Comparison of ENCODE assay signal across 14 mouse cellular contexts in the genomic region with DNA sequence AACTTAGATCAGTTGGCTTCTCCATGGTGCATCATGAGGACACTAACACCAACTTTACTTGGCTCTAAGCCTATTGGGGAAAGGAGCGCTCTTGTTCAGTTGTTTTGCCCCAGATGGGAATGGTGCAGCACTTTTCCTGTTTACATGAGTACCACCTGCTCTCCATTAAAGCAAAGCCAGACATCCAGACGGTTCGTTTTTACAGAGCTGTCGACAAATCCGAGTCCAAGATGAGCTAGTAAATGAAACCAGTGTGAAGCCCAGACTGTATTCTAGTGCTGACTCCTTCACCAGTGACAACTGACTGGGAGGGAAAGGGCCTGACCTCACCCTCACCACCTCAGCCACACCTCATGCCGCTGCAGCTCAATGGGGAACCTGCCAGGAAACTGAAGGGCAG. TPM values are rescaled to one million over a fixed set of nuclear protein-coding genes. Genes with fewer than 3 reads are reported as not detected.
DNase-seq lines count a peak whose midpoint lies in the region; ATAC-seq and TF ChIP-seq lines count a peak whose summit lies in the region.
"Had no signal": no experiment of that assay in that cellular context is flagged by ENCODE, and none has a peak within 500 bp of the region (broad histone marks: within the 10 kb centered on the region; RNA-seq: fewer than 3 reads in every experiment).

No protein-coding gene starts in this region.

- H3K4me1 ChIP-seq in embryonic facial prominence, embryonic 11.5 days (ENCODE audit: control insufficient read depth, insufficient read depth, low read length), result no peaks in the 10 kb centered on the region
- H3K4me1 ChIP-seq in embryonic facial prominence, embryonic 10.5 days, result peaks cover 12% of the 10 kb centered on the region
- H3K4me1 ChIP-seq in liver, adult 2 months (ENCODE audit: control insufficient read depth, insufficient read depth, low read length), result peaks cover 2% of the 10 kb centered on the region; the same call in 1 of the 2 replicates
- no peaks in the 10 kb centered on the region for H3K4me1 ChIP-seq in liver, postnatal 0 days (ENCODE audit: insufficient read depth)
- 0 out of 2 replicates have a peak, but pooled peaks cover 6% of the 10 kb centered on the region for H3K4me1 ChIP-seq in intestine, embryonic 16.5 days (ENCODE audit: control insufficient read depth, insufficient read depth, low read length)
- H3K4me1 ChIP-seq in stomach, postnatal 0 days (replicated peaks; ENCODE audit: control insufficient read depth, insufficient read depth), result no peaks in the 10 kb centered on the region
- no peaks in the 10 kb centered on the region for H3K4me1 ChIP-seq in midbrain, embryonic 15.5 days
- H3K4me1 ChIP-seq: liver, embryonic 12.5 days; neural tube, embryonic 12.5 days had no signal

- no peaks in the 10 kb centered on the region for H3K79me2 ChIP-seq in liver, adult 2 months (ENCODE audit: control insufficient read depth, insufficient read depth, low read length)

- H3K27ac ChIP-seq in embryonic facial prominence, embryonic 11.5 days (replicated peaks; ENCODE audit: low read depth, low read length), result no peak overlapping the region
- no peak overlapping the region for H3K27ac ChIP-seq in embryonic facial prominence, embryonic 10.5 days (replicated peaks)
- no peak overlapping the region for H3K27ac ChIP-seq in liver, adult 2 months (replicated peaks; ENCODE audit: insufficient read depth, low read depth, low read length)
- no peak overlapping the region for H3K27ac ChIP-seq in liver, postnatal 0 days (ENCODE audit: low read depth)
- H3K27ac ChIP-seq in intestine, embryonic 16.5 days (ENCODE audit: low read length), result no peak overlapping the region
- no peak overlapping the region for H3K27ac ChIP-seq in stomach, postnatal 0 days (replicated peaks)
- no peak overlapping the region for H3K27ac ChIP-seq in midbrain, embryonic 15.5 days
- H3K27ac ChIP-seq: heart, embryonic 13.5 days; hindbrain, postnatal 0 days; liver, embryonic 12.5 days; neural tube, embryonic 12.5 days had no signal

- DNase-seq in embryonic facial prominence, embryonic 11.5 days (ENCODE audit: low spot score), result peak; percentile 55
- DNase-seq in embryonic facial prominence, embryonic 10.5 days (ENCODE audit: low spot score), result no peak
- peak; percentile 64 for DNase-seq in liver, adult 2 months (ENCODE audit: extremely low read depth, low read depth, low spot score)
- no peak for DNase-seq in liver, postnatal 0 days
- no peak for DNase-seq in stomach, postnatal 0 days (ENCODE audit: low spot score)
- no peak for DNase-seq in spleen, postnatal 36 days (ENCODE audit: low spot score in 2 of 2)

- H3K4me3 ChIP-seq in embryonic facial prominence, embryonic 11.5 days (ENCODE audit: low read depth, low read length), result no peak overlapping the region
- H3K4me3 ChIP-seq in embryonic facial prominence, embryonic 10.5 days, result no peak overlapping the region
- no peak overlapping the region for H3K4me3 ChIP-seq in liver, adult 2 months (ENCODE audit: insufficient read depth, low read depth, low read length)
- H3K4me3 ChIP-seq in liver, postnatal 0 days (ENCODE audit: low read depth, low read length), result no peak overlapping the region
- H3K4me3 ChIP-seq in intestine, embryonic 16.5 days (ENCODE audit: low read length), result no peak overlapping the region
- no peak overlapping the region for H3K4me3 ChIP-seq in stomach, postnatal 0 days (ENCODE audit: low read depth, low read length)
- no peak overlapping the region for H3K4me3 ChIP-seq in midbrain, embryonic 15.5 days
- H3K4me3 ChIP-seq: heart, embryonic 13.5 days; liver, embryonic 12.5 days; megakaryocyte, embryonic 14.5 days; neural tube, embryonic 12.5 days had no signal

- H3K9me3 ChIP-seq in embryonic facial prominence, embryonic 11.5 days (replicated peaks; ENCODE audit: control insufficient read depth, low read length), result no peaks in the 10 kb centered on the region
- no peaks in the 10 kb centered on the region for H3K9me3 ChIP-seq in embryonic facial prominence, embryonic 10.5 days
- H3K9me3 ChIP-seq in liver, postnatal 0 days (ENCODE audit: low read length), result no peaks in the 10 kb centered on the region
- no peaks in the 10 kb centered on the region for H3K9me3 ChIP-seq in intestine, embryonic 16.5 days (ENCODE audit: control insufficient read depth, low read length)
- no peaks in the 10 kb centered on the region for H3K9me3 ChIP-seq in stomach, postnatal 0 days (ENCODE audit: control insufficient read depth, low read length)
- H3K9me3 ChIP-seq in midbrain, embryonic 15.5 days, result no peaks in the 10 kb centered on the region
- H3K9me3 ChIP-seq: G1E; heart, embryonic 13.5 days; liver, embryonic 12.5 days; megakaryocyte, embryonic 14.5 days; neural tube, embryonic 12.5 days had no signal

- WGBS in embryonic facial prominence, embryonic 11.5 days, result 29% methylated on average over 6 of the region's 6 CpGs
- WGBS in embryonic facial prominence, embryonic 10.5 days, result 43% methylated on average over 6 of the region's 6 CpGs
- WGBS in liver, adult 2 months, result 51% methylated on average over 6 of the region's 6 CpGs
- WGBS in liver, postnatal 0 days (ENCODE audit: insufficient replicate concordance), result 61% methylated on average over 6 of the region's 6 CpGs
- 32% methylated on average over 6 of the region's 6 CpGs for WGBS in intestine, embryonic 16.5 days
- whole genome bisulfite sequencing in stomach, postnatal 0 days, result 25% methylated on average over 6 of the region's 6 CpGs
- 71% methylated on average over 6 of the region's 6 CpGs for WGBS in midbrain, embryonic 15.5 days

- TF ChIP-seq POLR2A in liver, adult 2 months (IDR thresholded peaks at IDR 0.05; ENCODE audit: extremely low read depth, insufficient read depth, low read length), result no peak

- ATAC-seq in embryonic facial prominence, embryonic 11.5 days (replicated peaks; ENCODE audit: insufficient number of reproducible peaks, low FRiP score, low TSS enrichment, low read depth), result no peak
- ATAC-seq in liver, postnatal 0 days, result no peak
- peak; percentile 32; the same call in 1 of the 2 replicates for ATAC-seq in intestine, embryonic 16.5 days
- ATAC-seq in stomach, postnatal 0 days (ENCODE audit: low FRiP score, low TSS enrichment), result peak; percentile 13; the same call in 1 of the 2 replicates
- no peak for ATAC-seq in midbrain, embryonic 15.5 days (replicated peaks)
- ATAC-seq: hindbrain, postnatal 0 days; liver, embryonic 12.5 days had no signal

- H3K27me3 ChIP-seq in embryonic facial prominence, embryonic 11.5 days (ENCODE audit: control insufficient read depth, insufficient read depth, low read length), result no peaks in the 10 kb centered on the region
- H3K27me3 ChIP-seq in embryonic facial prominence, embryonic 10.5 days (replicated peaks; ENCODE audit: low read depth, poor library complexity, severe bottlenecking), result no peaks in the 10 kb centered on the region
- H3K27me3 ChIP-seq in liver, adult 2 months (ENCODE audit: control insufficient read depth, insufficient read depth, low read length), result no peaks in the 10 kb centered on the region
- H3K27me3 ChIP-seq in liver, postnatal 0 days (ENCODE audit: insufficient read depth, low read length), result no peaks in the 10 kb centered on the region
- no peaks in the 10 kb centered on the region for H3K27me3 ChIP-seq in intestine, embryonic 16.5 days (replicated peaks; ENCODE audit: control insufficient read depth, insufficient read depth, low read length)
- no peaks in the 10 kb centered on the region for H3K27me3 ChIP-seq in stomach, postnatal 0 days (ENCODE audit: control insufficient read depth, insufficient read depth, low read length)
- no peaks in the 10 kb centered on the region for H3K27me3 ChIP-seq in midbrain, embryonic 15.5 days (replicated peaks)
- H3K27me3 ChIP-seq: heart, embryonic 13.5 days; liver, embryonic 12.5 days; megakaryocyte, embryonic 14.5 days; neural tube, embryonic 12.5 days had no signal

- H3K4me2 ChIP-seq in embryonic facial prominence, embryonic 11.5 days (ENCODE audit: low read depth, low read length), result no peak overlapping the region
- H3K4me2 ChIP-seq in liver, postnatal 0 days (ENCODE audit: low read depth, low read length), result no peak overlapping the region
- no peak overlapping the region for H3K4me2 ChIP-seq in intestine, embryonic 16.5 days (ENCODE audit: low read depth, low read length)
- H3K4me2 ChIP-seq in stomach, postnatal 0 days (replicated peaks; ENCODE audit: low read depth), result no peak overlapping the region
- H3K4me2 ChIP-seq in midbrain, embryonic 15.5 days, result no peak overlapping the region
- H3K4me2 ChIP-seq: heart, embryonic 13.5 days; liver, embryonic 12.5 days; neural tube, embryonic 12.5 days had no signal

- no peak for TF ChIP-seq EP300 in liver, postnatal 0 days (IDR thresholded peaks at IDR 0.05; ENCODE audit: low read depth)
- no peak for TF ChIP-seq EP300 in stomach, postnatal 0 days (optimal IDR thresholded peaks at IDR 0.05)

- peaks cover 23% of the 10 kb centered on the region for H3K36me3 ChIP-seq in embryonic facial prominence, embryonic 11.5 days (replicated peaks; ENCODE audit: control insufficient read depth, insufficient read depth, low read depth, low read length)
- H3K36me3 ChIP-seq in embryonic facial prominence, embryonic 10.5 days (replicated peaks), result peaks cover 48% of the 10 kb centered on the region
- peaks cover 21% of the 10 kb centered on the region for H3K36me3 ChIP-seq in liver, adult 2 months (ENCODE audit: control insufficient read depth, insufficient read depth, low read length)
- peaks cover 36% of the 10 kb centered on the region for H3K36me3 ChIP-seq in liver, postnatal 0 days (replicated peaks; ENCODE audit: insufficient read depth, low read length)
- H3K36me3 ChIP-seq in intestine, embryonic 16.5 days (ENCODE audit: control insufficient read depth, insufficient read depth, low read length), result peaks cover 30% of the 10 kb centered on the region
- H3K36me3 ChIP-seq in stomach, postnatal 0 days (ENCODE audit: control insufficient read depth, insufficient read depth, low read length), result peaks cover 23% of the 10 kb centered on the region
- H3K36me3 ChIP-seq in midbrain, embryonic 15.5 days (replicated peaks), result peaks cover 42% of the 10 kb centered on the region

- no peak for TF ChIP-seq CTCF in liver, adult 2 months (IDR thresholded peaks at IDR 0.05; ENCODE audit: low read depth, low read length)
- no peak for TF ChIP-seq CTCF in liver, postnatal 0 days (IDR thresholded peaks at IDR 0.05; ENCODE audit: low read depth)
- no peak for TF ChIP-seq CTCF in stomach, postnatal 0 days (IDR thresholded peaks at IDR 0.05; ENCODE audit: low read depth)

- no peak overlapping the region for H3K9ac ChIP-seq in embryonic facial prominence, embryonic 11.5 days (replicated peaks; ENCODE audit: low read length)
- no peak overlapping the region for H3K9ac ChIP-seq in liver, adult 2 months (ENCODE audit: low read depth, low read length)
- no peak overlapping the region for H3K9ac ChIP-seq in liver, postnatal 0 days (replicated peaks)
- no peak overlapping the region for H3K9ac ChIP-seq in intestine, embryonic 16.5 days (ENCODE audit: low read depth, low read length)
- H3K9ac ChIP-seq in stomach, postnatal 0 days (ENCODE audit: low read length), result no peak overlapping the region
- H3K9ac ChIP-seq in midbrain, embryonic 15.5 days, result no peak overlapping the region
- H3K9ac ChIP-seq: heart, embryonic 13.5 days; liver, embryonic 12.5 days; neural tube, embryonic 12.5 days had no signal

RNA-seq across cellular contexts. Expression of a gene that starts 9.9 kb away (rescaled TPM):
- polyA plus RNA-seq in embryonic facial prominence, embryonic 11.5 days (2014; fragmentation: Nextera tagmentation; extraction: Ambion mirVana), result 31.5 and 33.0 TPM in 2 replicates
- 21.8 and 26.9 TPM in 2 replicates for polyA plus RNA-seq in embryonic facial prominence, embryonic 10.5 days (2016; fragmentation: Nextera tagmentation; extraction: Ambion mirVana)
- total RNA-seq in liver, adult 2 months (2014; rRNA removed), result 2.7 and 4.6 TPM in 2 replicates
- polyA plus RNA-seq in liver, adult 2 months (2012; rRNA removed), result 4.3 and 7.5 TPM in 2 replicates
- polyA plus RNA-seq in liver, postnatal 0 days (2015; fragmentation: Nextera tagmentation; extraction: Ambion mirVana), result 3.1 and 3.2 TPM in 2 replicates
- polyA plus RNA-seq in intestine, embryonic 16.5 days (2015; fragmentation: Nextera tagmentation; extraction: Ambion mirVana), result 13.9 and 16.3 TPM in 2 replicates
- 6.9 and 9.1 TPM in 2 replicates for polyA plus RNA-seq in stomach, postnatal 0 days (2015; fragmentation: Nextera tagmentation; extraction: Ambion mirVana)
- 25.2 and 32.3 TPM in 2 replicates for polyA plus RNA-seq in midbrain, embryonic 15.5 days (2015; fragmentation: Nextera tagmentation; extraction: Ambion mirVana)

RNA-seq across cellular contexts. Expression of a gene that starts 10.8 kb away (rescaled TPM):
- polyA plus RNA-seq in embryonic facial prominence, embryonic 11.5 days (2014; fragmentation: Nextera tagmentation; extraction: Ambion mirVana), result 37.5 and 42.3 TPM in 2 replicates
- 68.7 and 71.1 TPM in 2 replicates for polyA plus RNA-seq in embryonic facial prominence, embryonic 10.5 days (2016; fragmentation: Nextera tagmentation; extraction: Ambion mirVana)
- total RNA-seq in liver, adult 2 months (2014; rRNA removed), result 27.9 and 35.1 TPM in 2 replicates
- polyA plus RNA-seq in liver, adult 2 months (2012; rRNA removed), result 62.4 and 89.2 TPM in 2 replicates
- 32.1 and 33.0 TPM in 2 replicates for polyA plus RNA-seq in liver, postnatal 0 days (2015; fragmentation: Nextera tagmentation; extraction: Ambion mirVana)
- 76.5 and 81.0 TPM in 2 replicates for polyA plus RNA-seq in intestine, embryonic 16.5 days (2015; fragmentation: Nextera tagmentation; extraction: Ambion mirVana)
- 57.3 and 58.7 TPM in 2 replicates for polyA plus RNA-seq in stomach, postnatal 0 days (2015; fragmentation: Nextera tagmentation; extraction: Ambion mirVana)
- polyA plus RNA-seq in midbrain, embryonic 15.5 days (2015; fragmentation: Nextera tagmentation; extraction: Ambion mirVana), result 68.8 and 72.7 TPM in 2 replicates

RNA-seq across cellular contexts. Expression of a gene that starts 29.0 kb away (rescaled TPM):
- 347 and 379 TPM in 2 replicates for polyA plus RNA-seq in embryonic facial prominence, embryonic 11.5 days (2014; fragmentation: Nextera tagmentation; extraction: Ambion mirVana)
- polyA plus RNA-seq in embryonic facial prominence, embryonic 10.5 days (2016; fragmentation: Nextera tagmentation; extraction: Ambion mirVana), result 399 and 407 TPM in 2 replicates
- 76.2 and 88.6 TPM in 2 replicates for total RNA-seq in liver, adult 2 months (2014; rRNA removed)
- 167 and 196 TPM in 2 replicates for polyA plus RNA-seq in liver, adult 2 months (2012; rRNA removed)
- 263 and 277 TPM in 2 replicates for polyA plus RNA-seq in liver, postnatal 0 days (2015; fragmentation: Nextera tagmentation; extraction: Ambion mirVana)
- 459 and 477 TPM in 2 replicates for polyA plus RNA-seq in intestine, embryonic 16.5 days (2015; fragmentation: Nextera tagmentation; extraction: Ambion mirVana)
- 368 and 397 TPM in 2 replicates for polyA plus RNA-seq in stomach, postnatal 0 days (2015; fragmentation: Nextera tagmentation; extraction: Ambion mirVana)
- polyA plus RNA-seq in midbrain, embryonic 15.5 days (2015; fragmentation: Nextera tagmentation; extraction: Ambion mirVana), result 217 and 225 TPM in 2 replicates

RNA-seq across cellular contexts. Expression of a gene that starts 34.6 kb away (rescaled TPM):
- 79.7 and 95.4 TPM in 2 replicates for polyA plus RNA-seq in embryonic facial prominence, embryonic 11.5 days (2014; fragmentation: Nextera tagmentation; extraction: Ambion mirVana)
- 158 and 162 TPM in 2 replicates for polyA plus RNA-seq in embryonic facial prominence, embryonic 10.5 days (2016; fragmentation: Nextera tagmentation; extraction: Ambion mirVana)
- 17.6 and 17.8 TPM in 2 replicates for total RNA-seq in liver, adult 2 months (2014; rRNA removed)
- polyA plus RNA-seq in liver, adult 2 months (2012; rRNA removed), result 27.8 and 31.5 TPM in 2 replicates
- 25.3 and 30.9 TPM in 2 replicates for polyA plus RNA-seq in liver, postnatal 0 days (2015; fragmentation: Nextera tagmentation; extraction: Ambion mirVana)
- polyA plus RNA-seq in intestine, embryonic 16.5 days (2015; fragmentation: Nextera tagmentation; extraction: Ambion mirVana), result 173 and 177 TPM in 2 replicates
- 85.6 and 97.0 TPM in 2 replicates for polyA plus RNA-seq in stomach, postnatal 0 days (2015; fragmentation: Nextera tagmentation; extraction: Ambion mirVana)
- 17.8 and 20.3 TPM in 2 replicates for polyA plus RNA-seq in midbrain, embryonic 15.5 days (2015; fragmentation: Nextera tagmentation; extraction: Ambion mirVana)

RNA-seq across cellular contexts. Expression of a gene that starts 42.6 kb away (rescaled TPM):
- 9.2 and 9.9 TPM in 2 replicates for polyA plus RNA-seq in embryonic facial prominence, embryonic 11.5 days (2014; fragmentation: Nextera tagmentation; extraction: Ambion mirVana)
- 8.1 and 9.9 TPM in 2 replicates for polyA plus RNA-seq in embryonic facial prominence, embryonic 10.5 days (2016; fragmentation: Nextera tagmentation; extraction: Ambion mirVana)
- 288 and 405 TPM in 2 replicates for total RNA-seq in liver, adult 2 months (2014; rRNA removed)
- polyA plus RNA-seq in liver, adult 2 months (2012; rRNA removed), result 650 and 735 TPM in 2 replicates
- polyA plus RNA-seq in liver, postnatal 0 days (2015; fragmentation: Nextera tagmentation; extraction: Ambion mirVana), result 56.9 and 57.7 TPM in 2 replicates
- polyA plus RNA-seq in intestine, embryonic 16.5 days (2015; fragmentation: Nextera tagmentation; extraction: Ambion mirVana), result 26.9 and 32.5 TPM in 2 replicates
- polyA plus RNA-seq in stomach, postnatal 0 days (2015; fragmentation: Nextera tagmentation; extraction: Ambion mirVana), result 28.4 and 33.6 TPM in 2 replicates
- polyA plus RNA-seq in midbrain, embryonic 15.5 days (2015; fragmentation: Nextera tagmentation; extraction: Ambion mirVana), result 8.0 and 10.4 TPM in 2 replicates

Comparison
In these comparisons a context has a peak if more than half of its experiments do, and no peak if none do; other contexts are left out.
1. DNase-seq: peak in embryonic facial prominence, embryonic 11.5 days (single experiment) and liver, adult 2 months (single experiment); none in embryonic facial prominence, embryonic 10.5 days (single experiment), liver, postnatal 0 days (single experiment), stomach, postnatal 0 days (single experiment) and spleen, postnatal 36 days (0 of 2).
2. ATAC-seq: peak in intestine, embryonic 16.5 days (single experiment) and stomach, postnatal 0 days (single experiment); none in embryonic facial prominence, embryonic 11.5 days (single experiment), liver, postnatal 0 days (single experiment) and midbrain, embryonic 15.5 days (single experiment).